Mouse (Mus musculus): ENCODE results near the gene Rhox3g. TPM values are rescaled to one million over a fixed set of nuclear protein-coding genes. Genes with fewer than 3 reads are reported as not detected.

The Rhox3g gene
- not detected for polyA plus RNA-seq (2012; fragmentation: generic; extraction: Trizol)

DNA sequence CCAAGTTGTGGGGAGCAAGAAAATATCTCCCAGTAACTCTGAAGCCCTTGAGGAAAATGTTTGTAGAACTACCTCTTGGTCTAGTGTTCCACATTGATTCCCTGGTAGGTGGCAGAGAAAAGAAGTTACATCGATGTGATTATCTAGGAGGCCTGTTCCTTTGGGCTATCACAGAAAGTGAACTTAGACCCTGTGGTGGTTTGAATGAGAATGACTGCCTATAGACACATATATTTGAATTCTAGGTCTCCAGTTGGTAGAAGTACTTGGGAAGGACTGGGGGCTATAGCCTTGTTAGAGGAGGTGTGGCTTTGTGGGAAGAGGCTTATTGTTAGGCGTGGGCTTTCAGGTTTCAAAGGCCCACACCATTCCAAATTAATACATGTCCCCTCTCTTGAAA is at the start of gene Rhox3g:
Gene Rhox3g (minus strand): TSS at position 101 of the 400 bp plus-strand sequence.

DNA sequence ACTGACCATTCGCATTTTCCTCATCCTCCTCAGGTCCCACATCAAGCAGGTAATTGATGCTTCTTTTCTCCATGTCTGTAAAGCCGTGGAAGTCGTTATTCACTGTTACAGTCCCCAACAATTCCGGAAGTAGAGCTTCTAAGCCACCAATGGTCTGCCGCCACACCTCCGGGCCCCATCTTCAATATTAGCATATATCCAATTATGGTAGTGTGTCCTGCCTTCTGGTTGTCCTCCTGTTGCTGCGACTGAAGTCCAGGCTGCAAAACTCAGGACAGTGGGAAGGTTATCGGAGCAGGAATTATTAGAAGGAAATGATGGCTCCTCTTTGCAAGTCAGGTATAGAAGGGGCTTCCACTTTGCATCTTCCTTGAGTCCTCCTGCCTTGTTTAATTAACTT is 44.8 kb upstream of the Rhox3g start, which contains the start of gene Rhox2h:
Gene Rhox2h (minus strand): TSS at position 101 of the 400 bp plus-strand sequence.

DNA sequence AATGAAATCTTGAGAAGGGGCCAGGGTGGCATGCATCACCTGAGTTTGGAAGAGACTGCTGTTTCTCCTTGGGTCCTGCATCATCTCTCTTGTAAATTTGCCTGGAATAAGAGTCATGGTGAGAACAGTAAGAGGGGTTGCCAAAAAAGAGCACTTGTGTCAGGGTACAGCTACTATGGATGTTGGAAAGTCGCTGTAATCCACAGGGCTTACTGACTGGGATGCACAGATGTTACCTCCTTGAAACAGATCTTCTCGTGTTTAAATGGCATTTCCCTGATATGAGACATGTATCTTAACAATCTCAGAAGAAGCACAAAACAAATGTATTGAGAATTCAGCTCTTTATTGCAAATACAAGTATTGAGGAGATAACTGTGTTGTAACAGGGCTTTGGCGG is 40.3 kb upstream of the Rhox3g start, which contains the start of gene Rhox3h:
Gene Rhox3h (minus strand): TSS at position 101 of the 400 bp plus-strand sequence.

DNA sequence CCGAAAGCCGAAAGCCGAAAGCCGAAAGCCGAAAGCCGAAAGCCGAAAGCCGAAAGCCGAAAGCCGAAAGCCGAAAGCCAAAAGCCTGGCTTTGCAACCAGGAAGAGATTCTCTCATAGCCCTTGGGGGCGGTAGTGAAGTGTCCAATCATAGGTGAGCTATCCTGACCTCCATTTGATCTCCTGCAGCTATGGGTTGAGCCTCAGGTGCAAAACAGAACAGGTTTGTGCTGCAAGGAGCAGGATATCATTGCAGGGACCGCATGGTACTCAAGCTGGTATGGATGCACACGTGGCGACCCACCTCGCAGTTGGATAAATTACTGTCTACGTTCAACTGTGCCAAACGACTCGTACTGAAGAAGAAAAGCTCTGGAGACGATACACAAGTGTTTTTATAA is 22.8 kb upstream of the Rhox3g start, which contains the start of gene Rhox4g:
Gene Rhox4g (minus strand): TSS at position 101 of the 400 bp plus-strand sequence.

DNA sequence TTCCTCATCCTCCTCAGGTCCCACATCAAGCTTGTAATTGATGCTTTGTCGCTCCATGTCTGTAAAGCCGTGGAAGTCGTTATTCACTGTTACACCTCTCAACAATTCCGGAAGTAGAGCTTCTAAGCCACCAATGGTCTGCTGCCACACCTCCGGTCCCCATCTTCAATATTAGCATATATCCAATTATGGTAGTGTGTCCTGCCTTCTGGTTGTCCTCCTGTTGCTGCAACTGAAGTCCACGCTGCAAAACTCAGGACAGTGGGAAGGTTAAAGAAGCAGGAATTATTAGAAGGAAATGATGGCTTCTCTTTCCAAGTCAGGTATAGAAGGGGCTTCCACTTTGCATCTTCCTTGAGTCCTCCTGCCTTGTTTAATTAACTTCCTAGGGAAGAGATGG is 15.0 kb upstream of the Rhox3g start, which contains the start of gene Rhox2g:
Gene Rhox2g (minus strand): TSS at position 101 of the 400 bp plus-strand sequence.

DNA sequence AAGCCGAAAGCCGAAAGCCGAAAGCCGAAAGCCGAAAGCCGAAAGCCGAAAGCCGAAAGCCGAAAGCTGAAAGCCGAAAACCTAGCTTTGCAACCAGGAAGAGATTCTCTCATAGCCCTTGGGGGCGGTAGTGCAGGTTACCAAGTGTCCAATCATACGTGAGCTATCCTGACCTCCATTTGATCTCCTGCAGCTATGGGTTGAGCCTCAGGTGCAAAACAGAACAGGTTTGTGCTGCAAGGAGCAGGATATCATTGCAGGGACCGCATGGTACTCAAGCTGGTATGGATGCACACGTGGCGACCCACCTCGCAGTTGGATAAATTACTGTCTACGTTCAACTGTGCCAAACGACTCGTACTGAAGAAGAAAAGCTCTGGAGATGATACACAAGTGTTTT is 20.8 kb downstream of the Rhox3g start, which contains the start of gene Rhox4f:
Gene Rhox4f (minus strand): TSS at position 101 of the 400 bp plus-strand sequence.

DNA sequence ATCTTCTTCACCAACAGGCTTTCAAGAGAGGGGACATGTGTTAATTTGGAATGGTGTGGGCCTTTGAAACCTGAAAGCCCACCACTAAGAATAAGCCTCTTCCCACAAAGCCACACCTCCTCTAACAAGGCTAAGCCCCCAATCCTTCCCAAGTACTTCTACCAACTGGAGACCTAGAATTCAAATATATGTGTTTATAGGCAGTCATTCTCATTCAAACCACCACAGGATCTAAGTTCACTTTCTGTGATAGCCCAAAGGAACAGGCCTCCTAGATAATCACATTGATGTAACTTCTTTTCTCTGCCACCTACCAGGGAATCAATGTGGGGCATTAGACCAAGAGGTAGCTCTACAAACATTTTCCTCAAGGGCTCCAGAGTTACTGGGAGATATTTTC is 47.7 kb downstream of the Rhox3g start, which contains the start of gene Rhox3f:
Gene Rhox3f (plus strand): TSS at position 301 of the 400 bp plus-strand sequence.

Other genes with a start within 250 kb of the Rhox3g start
- gene Rhox3a2, start 248.6 kb downstream of the Rhox3g start, polyA plus RNA-seq (2012; fragmentation: generic; extraction: Trizol) = not detected
- not detected for gene Rhox4a2, start 237.8 kb downstream of the Rhox3g start, polyA plus RNA-seq (2012; fragmentation: generic; extraction: Trizol)
- not detected for gene Rhox2b, start 216.5 kb downstream of the Rhox3g start, polyA plus RNA-seq (2012; fragmentation: generic; extraction: Trizol)
- gene Rhox4b, start 196.1 kb downstream of the Rhox3g start, polyA plus RNA-seq (2012; fragmentation: generic; extraction: Trizol) = not detected
- not detected for gene Rhox2c, start 174.9 kb downstream of the Rhox3g start, polyA plus RNA-seq (2012; fragmentation: generic; extraction: Trizol)
- gene Rhox3c, start 170.0 kb downstream of the Rhox3g start, polyA plus RNA-seq (2012; fragmentation: generic; extraction: Trizol) = not detected
- not detected for gene Rhox4c, start 148.3 kb downstream of the Rhox3g start, polyA plus RNA-seq (2012; fragmentation: generic; extraction: Trizol)
- gene Rhox2d, start 135.2 kb downstream of the Rhox3g start, polyA plus RNA-seq (2012; fragmentation: generic; extraction: Trizol) = not detected
- gene Rhox4d, start 114.3 kb downstream of the Rhox3g start, polyA plus RNA-seq (2012; fragmentation: generic; extraction: Trizol) = not detected
- gene Rhox2e, start 98.2 kb downstream of the Rhox3g start, polyA plus RNA-seq (2012; fragmentation: generic; extraction: Trizol) = not detected
- gene Rhox3e, start 86.6 kb downstream of the Rhox3g start, polyA plus RNA-seq (2012; fragmentation: generic; extraction: Trizol) = not detected
- not detected for gene Rhox4e, start 71.2 kb downstream of the Rhox3g start, polyA plus RNA-seq (2012; fragmentation: generic; extraction: Trizol)
- not detected for gene Rhox2f, start 57.2 kb downstream of the Rhox3g start, polyA plus RNA-seq (2012; fragmentation: generic; extraction: Trizol)
- not detected for gene Rhox3f, start 47.6 kb downstream of the Rhox3g start, polyA plus RNA-seq (2012; fragmentation: generic; extraction: Trizol)
- not detected for gene Rhox4f, start 20.9 kb downstream of the Rhox3g start, polyA plus RNA-seq (2012; fragmentation: generic; extraction: Trizol)
- gene Rhox2g, start 14.9 kb upstream of the Rhox3g start, polyA plus RNA-seq (2012; fragmentation: generic; extraction: Trizol) = not detected
- not detected for gene Rhox4g, start 22.7 kb upstream of the Rhox3g start, polyA plus RNA-seq (2012; fragmentation: generic; extraction: Trizol)
- not detected for gene Rhox3h, start 40.2 kb upstream of the Rhox3g start, polyA plus RNA-seq (2012; fragmentation: generic; extraction: Trizol)
- under 1 TPM in 1 of 2 experiments, not detected in 1; 0.04 TPM for gene Rhox2h, start 44.7 kb upstream of the Rhox3g start, polyA plus RNA-seq (2012; fragmentation: generic; extraction: Trizol)
- gene Rhox5, start 176.2 kb upstream of the Rhox3g start, polyA plus RNA-seq (2012; fragmentation: generic; extraction: Trizol) = 1 to 10 TPM; 3.4 to 8.1 TPM
- not detected for gene Rhox6, start 198.3 kb upstream of the Rhox3g start, polyA plus RNA-seq (2012; fragmentation: generic; extraction: Trizol)
- not detected for gene Rhox7a, start 203.1 kb upstream of the Rhox3g start, polyA plus RNA-seq (2012; fragmentation: generic; extraction: Trizol)

All from C3H10T1/2 (cell line).